Mouse (Mus musculus) layer of hippocampus, postnatal 25 days (tissue): ENCODE measurements around the gene Klk15. TPM values are rescaled to one million over a fixed set of nuclear protein-coding genes. Genes with fewer than 3 reads are reported as not detected.
"Not testable (repeated sequence)": the region's sequence is repeated elsewhere in the genome, so short reads cannot be mapped to it uniquely, and the experiment has no call there.

Experiments
- DNase-seq, 2 experiments: peaks; one replicate each; pipeline ENCODE4 v3.0.0; 2022; ENCODE audit warnings: mixed read lengths in 2 of 2, low spot score in 1 of 2; ENCODE audit errors: extremely low spot score in 1 of 2
- total RNA-seq, 2 experiments: library from RNA; stranded (reverse); gene quantifications; 2 replicates each; pipeline ENCODE4 v1.2.3; 2021

Klk15 gene
- total RNA-seq, 2 experiments from 2014 or later = not detected

- no peak for DNase-seq
Observed at GRCm38 (mm10) chr7:43967612-43968011, 34.1 kb downstream of the Klk15 start.

- DNase-seq = not testable (repeated sequence)
Observed at GRCm38 (mm10) chr7:43975761-43976160, 42.2 kb downstream of the Klk15 start, which contains the start of gene Klk1b9. Klk1b9 (plus strand) TSS chr7:43976061.

GRCm38 (mm10) chr7:43985657-43986056 is 52.1 kb downstream of the Klk15 start:
- no peak for DNase-seq

Other genes starting within 250 kb of the Klk15 start
- gene Klk14, start 243.3 kb upstream of the Klk15 start, total RNA-seq = not detected
- not detected for gene Klk13, start 221.2 kb upstream of the Klk15 start, total RNA-seq
- gene Klk12, start 164.8 kb upstream of the Klk15 start, total RNA-seq = not detected
- not detected for gene Klk11, start 159.1 kb upstream of the Klk15 start, total RNA-seq
- 1 to 10 TPM in 1 of 2 experiments, under 1 TPM in 1; 0.39 to 1.4 TPM for gene Klk10, start 152.7 kb upstream of the Klk15 start, total RNA-seq
- under 1 TPM in 1 of 2 experiments, not detected in 1; 0.23 TPM for gene Klk9, start 141.8 kb upstream of the Klk15 start, total RNA-seq
- gene Klk8, start 136.2 kb upstream of the Klk15 start, total RNA-seq = 10 to 100 TPM; 25.8 to 26.0 TPM
- under 1 TPM; 0.26 to 0.54 TPM for gene Klk7, start 122.4 kb upstream of the Klk15 start, total RNA-seq
- gene Klk6, start 109.2 kb upstream of the Klk15 start, total RNA-seq = not detected
- gene Klk5, start 91.8 kb upstream of the Klk15 start, total RNA-seq = not detected
- not detected for gene Klk4, start 52.6 kb upstream of the Klk15 start, total RNA-seq
- gene Klk1b8, start 16.9 kb downstream of the Klk15 start, total RNA-seq = not detected
- not detected for gene Klk1b1, start 33.0 kb downstream of the Klk15 start, total RNA-seq
- not detected for gene Klk1b9, start 42.3 kb downstream of the Klk15 start, total RNA-seq
- gene Klk1b11, start 62.1 kb downstream of the Klk15 start, total RNA-seq = not detected
- not detected for gene Klk1b26, start 78.4 kb downstream of the Klk15 start, total RNA-seq
- gene Klk1b27, start 118.5 kb downstream of the Klk15 start, total RNA-seq = not detected
- gene Klk1b21, start 168.6 kb downstream of the Klk15 start, total RNA-seq = not detected
- gene Klk1b22, start 178.9 kb downstream of the Klk15 start, total RNA-seq = not detected
- not detected for gene Klk1b16, start 203.0 kb downstream of the Klk15 start, total RNA-seq